Mouse (Mus musculus) myocyte (in vitro differentiated cells): ENCODE data around the gene Wdfy4.

Source experiments
- MYOG ChIP-seq, 3 experiments: IDR thresholded peaks; one replicate each; pipeline ENCODE4 v1.6.1; 2011; ENCODE audit warnings: control low read depth in 2 of 3, low read depth in 2 of 3, mild to moderate bottlenecking in 2 of 3; ENCODE audit not compliant: insufficient read length in 2 of 3, control insufficient read depth in 1 of 3, insufficient read depth in 1 of 3
- POLR2A ChIP-seq: IDR thresholded peaks from one replicate; pipeline ENCODE4 v1.6.1; 2011; ENCODE audit warnings: low read depth, mild to moderate bottlenecking, control low read depth, moderate library complexity; ENCODE audit not compliant: insufficient read length

- no peak for TF ChIP-seq POLR2A
- no peak for TF ChIP-seq MYOG (IDR thresholded peaks at IDR 0.05; ENCODE audit: control insufficient read depth in 1 of 3, insufficient read depth in 1 of 3, insufficient read length in 2 of 3, low read depth in 2 of 3)
Measured at GRCm38 (mm10) chr14:33212271-33212957, 27.1 kb upstream of the Wdfy4 start.
